Mouse (Mus musculus): ENCODE data around the gene Atxn7l2. TPM values are rescaled to one million over a fixed set of nuclear protein-coding genes. Genes with fewer than 3 reads are reported as not detected.

Gene Atxn7l2
- total and polyA plus RNA-seq, 2 experiments from 2014 or later, result 15.4 to 18.4 TPM

DNA sequence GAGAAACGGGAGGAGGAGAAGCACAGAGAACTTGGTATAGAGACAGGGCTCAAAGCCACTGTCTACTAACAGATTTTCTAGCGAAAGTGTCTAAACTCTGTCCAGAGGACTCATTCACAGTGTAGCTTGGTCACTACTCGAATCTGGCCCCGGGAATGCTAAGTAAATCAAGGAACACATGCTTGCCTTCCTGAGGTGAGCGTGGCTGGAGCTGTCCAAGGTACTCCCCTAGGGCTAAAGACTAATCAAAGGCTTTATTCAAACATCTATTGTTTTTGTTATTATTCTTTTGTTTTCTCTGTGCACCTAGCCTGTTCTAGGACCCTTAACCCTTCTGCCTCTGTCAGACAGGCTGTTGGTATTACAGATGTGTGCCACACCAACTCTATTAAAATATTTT is 4.0 kb upstream of the Atxn7l2 start:
- WGBS, result 25% methylated on average over 5 of the region's 5 CpGs
- no peak for DNase-seq (ENCODE audit: low spot score)
- Histone ChIP-seq H3K9ac (replicated peaks; ENCODE audit: low read length) (no peak overlapping the region), H3K4me3 (ENCODE audit: low read length) (no peak overlapping the region), H3K9me3 (ENCODE audit: low read length) (no peaks in the 10 kb centered on the region), H3K4me2 (ENCODE audit: low read depth, low read length) (no peak overlapping the region), H3K27me3 (ENCODE audit: insufficient read depth, low read length) (no peaks in the 10 kb centered on the region), H3K27ac (no peak overlapping the region), H3K4me1 (ENCODE audit: insufficient read depth, low read length) (peaks cover 10% of the 10 kb centered on the region), H3K36me3 (ENCODE audit: insufficient read depth, low read length) (no peaks in the 10 kb centered on the region)
- TF ChIP-seq CTCF (IDR thresholded peaks at IDR 0.05; ENCODE audit: low read depth), result no peak
- no peak for ATAC-seq

- peaks cover 10% of the 10 kb centered on the region for H3K4me1 ChIP-seq (ENCODE audit: insufficient read depth, low read length)
- 78% methylated on average over 8 of the region's 8 CpGs for WGBS
- H3K27me3 ChIP-seq (ENCODE audit: insufficient read depth, low read length), result no peaks in the 10 kb centered on the region
- no peaks in the 10 kb centered on the region for H3K9me3 ChIP-seq (ENCODE audit: low read length)
- no peaks in the 10 kb centered on the region for H3K36me3 ChIP-seq (ENCODE audit: insufficient read depth, low read length)
- H3K9ac ChIP-seq (replicated peaks; ENCODE audit: low read length), result no peak overlapping the region
- peak; percentile 26; the same call in 1 of the 2 replicates for TF ChIP-seq CTCF (IDR thresholded peaks at IDR 0.05; ENCODE audit: low read depth)
- peak overlapping the region; percentile 93; the same call in 1 of the 2 replicates for H3K27ac ChIP-seq
- ATAC-seq, result no peak
- H3K4me3 ChIP-seq (ENCODE audit: low read length), result no peak overlapping the region
- peak; percentile 30 for DNase-seq (ENCODE audit: low spot score)
- no peak overlapping the region for H3K4me2 ChIP-seq (ENCODE audit: low read depth, low read length)
Measured at GRCm38 (mm10) chr3:108212406-108212805, 1.7 kb upstream of the Atxn7l2 start.

DNA sequence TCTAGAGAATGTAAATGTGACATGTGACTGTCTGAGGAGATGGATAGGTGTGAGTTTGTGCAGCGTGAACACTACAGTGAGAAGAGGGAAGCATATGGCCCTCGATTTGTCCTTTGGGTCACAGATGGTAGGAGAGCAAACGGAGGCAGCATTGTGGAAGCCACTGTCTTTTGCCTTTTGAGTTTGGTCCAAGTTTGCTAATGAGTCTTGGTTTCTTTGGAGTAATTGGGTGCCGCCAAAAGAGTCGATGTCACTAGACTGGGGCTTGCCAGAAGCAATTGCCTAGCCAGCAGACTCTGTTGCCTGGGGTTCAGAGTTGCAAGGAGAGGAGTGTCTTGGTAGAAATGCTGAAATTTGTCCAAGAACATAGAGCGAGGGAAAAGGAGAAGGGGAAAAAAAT is 1.1 kb upstream of the Atxn7l2 start:
- Histone ChIP-seq H3K27ac (peak overlapping the region; percentile 93; the same call in 1 of the 2 replicates), H3K4me1 (ENCODE audit: insufficient read depth, low read length) (peaks cover 10% of the 10 kb centered on the region), H3K4me3 (ENCODE audit: low read length) (no peak overlapping the region), H3K27me3 (ENCODE audit: insufficient read depth, low read length) (no peaks in the 10 kb centered on the region), H3K36me3 (ENCODE audit: insufficient read depth, low read length) (0 out of 2 replicates have a peak, but pooled peaks cover 5% of the 10 kb centered on the region), H3K9me3 (ENCODE audit: low read length) (no peaks in the 10 kb centered on the region), H3K9ac (replicated peaks; ENCODE audit: low read length) (0 out of 2 replicates have a peak overlapping the region, but pooled peaks have one; percentile 78), H3K4me2 (ENCODE audit: low read depth, low read length) (peak overlapping the region; percentile 71)
- ATAC-seq (no peak), DNase-seq (ENCODE audit: low spot score) (peak; percentile 79)
- no peak for TF ChIP-seq CTCF (IDR thresholded peaks at IDR 0.05; ENCODE audit: low read depth)
- 30% methylated on average over 6 of the region's 6 CpGs for WGBS

DNA sequence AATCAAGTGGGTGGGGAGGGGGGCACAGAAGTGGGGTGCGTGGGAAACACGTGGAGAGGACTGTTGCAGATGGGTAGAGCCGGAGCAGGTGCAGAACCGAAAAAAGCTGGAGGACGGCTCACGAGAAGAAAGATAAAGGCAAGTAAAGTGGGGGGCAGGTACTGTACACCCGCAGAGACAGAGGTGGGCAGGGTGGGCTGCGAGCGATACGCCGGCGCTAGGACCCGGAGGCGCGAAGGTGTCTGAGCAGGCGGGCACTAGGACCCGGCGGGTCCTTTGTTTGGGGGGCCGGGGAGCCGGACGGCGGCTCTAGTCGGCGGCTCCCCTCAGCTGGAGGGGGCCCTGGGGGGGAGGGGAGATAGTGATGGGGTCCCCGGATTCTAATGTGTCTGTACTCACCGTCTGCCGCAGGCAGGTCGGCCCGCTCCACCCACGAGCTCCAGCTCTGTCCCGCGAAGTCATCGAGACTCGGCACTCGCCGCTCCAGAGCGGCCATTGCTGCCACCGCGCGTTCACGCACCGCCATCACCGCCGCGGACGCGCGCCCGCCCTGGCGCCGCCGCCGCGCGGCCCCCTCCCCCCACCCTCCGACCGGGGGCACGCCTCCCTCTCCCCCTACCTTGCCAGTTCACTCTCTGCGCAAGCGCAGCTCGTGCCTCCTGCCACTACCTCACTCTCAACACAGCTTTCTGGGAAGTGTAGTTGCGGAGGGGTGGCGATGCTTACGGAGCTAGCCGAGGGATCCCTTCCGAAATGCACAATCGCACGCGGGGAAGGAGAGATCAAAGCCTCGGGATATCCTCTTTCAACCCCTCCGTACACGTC is 576 bp downstream of the Atxn7l2 start:
- under 1% methylated on average over 61 of the region's 72 CpGs for WGBS
- H3K4me3 ChIP-seq (ENCODE audit: low read length), result peak overlapping the region; percentile 59
- ATAC-seq, result peak; percentile 96

GRCm38 (mm10) chr3:108209536-108209935 is 1.2 kb downstream of the Atxn7l2 start:
- ATAC-seq (0 out of 2 replicates have a peak, but pooled peaks have one; percentile 0), DNase-seq (ENCODE audit: low spot score) (no peak)
- WGBS, result 7% methylated on average over 8 of the region's 8 CpGs
- Histone ChIP-seq H3K9ac (replicated peaks; ENCODE audit: low read length) (peak overlapping the region; percentile 78), H3K4me1 (ENCODE audit: insufficient read depth, low read length) (peaks cover 10% of the 10 kb centered on the region), H3K27me3 (ENCODE audit: insufficient read depth, low read length) (no peaks in the 10 kb centered on the region), H3K36me3 (ENCODE audit: insufficient read depth, low read length) (peaks cover 27% of the 10 kb centered on the region), H3K27ac (peak overlapping the region; percentile 93), H3K4me2 (ENCODE audit: low read depth, low read length) (peak overlapping the region; percentile 61), H3K4me3 (ENCODE audit: low read length) (peak overlapping the region; percentile 59), H3K9me3 (ENCODE audit: low read length) (no peaks in the 10 kb centered on the region)
- no peak for TF ChIP-seq CTCF (IDR thresholded peaks at IDR 0.05; ENCODE audit: low read depth)

More for the DNA sequence above, 576 bp downstream of the Atxn7l2 start:
- Histone ChIP-seq H3K36me3 (ENCODE audit: insufficient read depth, low read length) (peaks cover 21% of the 10 kb centered on the region), H3K4me1 (ENCODE audit: insufficient read depth, low read length) (peaks cover 10% of the 10 kb centered on the region), H3K27me3 (ENCODE audit: insufficient read depth, low read length) (no peaks in the 10 kb centered on the region), H3K9ac (replicated peaks; ENCODE audit: low read length) (peak overlapping the region; percentile 78), H3K9me3 (ENCODE audit: low read length) (no peaks in the 10 kb centered on the region), H3K27ac (peak overlapping the region; percentile 93), H3K4me2 (ENCODE audit: low read depth, low read length) (peak overlapping the region; percentile 71)
- DNase-seq (ENCODE audit: low spot score), result peak; percentile 99
- no peak for TF ChIP-seq CTCF (IDR thresholded peaks at IDR 0.05; ENCODE audit: low read depth)

DNA sequence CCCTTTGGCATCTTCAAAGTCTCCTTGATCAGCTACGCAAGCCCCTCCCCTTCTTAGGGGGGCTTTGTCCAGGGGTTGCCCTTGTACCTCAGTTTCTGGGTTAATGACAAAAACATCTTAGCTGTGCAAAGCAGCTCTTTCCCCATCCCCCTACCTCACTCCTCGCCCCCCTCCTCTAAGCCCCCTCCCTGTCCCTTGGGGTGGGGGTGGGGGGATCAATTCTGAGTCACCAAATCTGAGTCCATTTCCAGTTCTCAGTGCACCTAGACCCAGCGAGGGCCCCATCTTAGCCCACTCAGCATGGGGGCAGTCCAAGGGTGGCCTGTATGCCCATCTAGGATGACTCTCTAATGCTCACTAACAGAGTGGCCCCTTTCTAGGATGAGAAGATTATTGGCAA is 1.7 kb downstream of the Atxn7l2 start:
- ATAC-seq (no peak), DNase-seq (ENCODE audit: low spot score) (no peak)
- 64% methylated on average over 3 of the region's 3 CpGs for WGBS

More for the DNA sequence above, 1.7 kb downstream of the Atxn7l2 start:
- TF ChIP-seq CTCF (IDR thresholded peaks at IDR 0.05; ENCODE audit: low read depth), result no peak
- Histone ChIP-seq H3K27ac (no peak overlapping the region), H3K36me3 (ENCODE audit: insufficient read depth, low read length) (peaks cover 31% of the 10 kb centered on the region), H3K27me3 (ENCODE audit: insufficient read depth, low read length) (no peaks in the 10 kb centered on the region), H3K4me2 (ENCODE audit: low read depth, low read length) (peak overlapping the region; percentile 61), H3K4me3 (ENCODE audit: low read length) (peak overlapping the region; percentile 59), H3K9ac (replicated peaks; ENCODE audit: low read length) (peak overlapping the region; percentile 78), H3K4me1 (ENCODE audit: insufficient read depth, low read length) (peaks cover 10% of the 10 kb centered on the region), H3K9me3 (ENCODE audit: low read length) (no peaks in the 10 kb centered on the region)
